Mouse (Mus musculus) limb, embryonic 11.5 days (tissue): ENCODE measurements at regions not wholly inside any gene's neighbourhood (a gene's known extent, or its start where the extent isn't known, plus 50 kb on each side); places are given as distances from the start of the nearest gene placed in this dataset.
A peak's percentile ranks its signal among the peaks of the same experiment; 100 is the strongest.

Source experiments
- ATAC-seq: fragments of 200-750 bp; cut with Nextera tagmentation; 2 replicates; pipeline ENCODE4 v1.8.0; 2017; ENCODE audit warnings: low read depth; ENCODE audit not compliant: insufficient number of reproducible peaks, low FRiP score, low TSS enrichment
- DNase-seq: peaks from one replicate; pipeline ENCODE4 v3.0.0-alpha.2; 2015; ENCODE audit warnings: low spot score
- H3K27ac ChIP-seq: fragments of 300-500 bp; sonication (generic); replicated peaks from 2 replicates; pipeline ENCODE4 v1.5.1; 2014; ENCODE audit warnings: low read depth, mild to moderate bottlenecking, low read length
- H3K27me3 ChIP-seq: fragments of 300-500 bp; sonication (generic); 2 replicates; pipeline ENCODE4 v1.6.1; 2014; ENCODE audit warnings: mild to moderate bottlenecking, low read length, mixed read lengths; ENCODE audit not compliant: control insufficient read depth, insufficient read depth
- H3K36me3 ChIP-seq: fragments of 300-500 bp; sonication (generic); 2 replicates; pipeline ENCODE4 v1.6.1; 2014; ENCODE audit warnings: mild to moderate bottlenecking, low read length, moderate library complexity, mixed read lengths; ENCODE audit not compliant: control insufficient read depth, insufficient read depth
- H3K4me1 ChIP-seq: fragments of 300-500 bp; sonication (generic); 2 replicates; pipeline ENCODE4 v1.6.1; 2014; ENCODE audit warnings: low read length, mixed read lengths; ENCODE audit not compliant: control insufficient read depth, insufficient read depth
- H3K4me2 ChIP-seq: fragments of 300-500 bp; sonication (generic); 2 replicates; pipeline ENCODE4 v1.6.1; 2014; ENCODE audit warnings: low read depth, mild to moderate bottlenecking, moderate library complexity; ENCODE audit not compliant: severe bottlenecking
- H3K4me3 ChIP-seq: fragments of 300-500 bp; sonication (generic); 2 replicates; pipeline ENCODE4 v1.5.1; 2014; ENCODE audit warnings: low read depth, low read length
- H3K9ac ChIP-seq: fragments of 300-500 bp; sonication (generic); 2 replicates; pipeline ENCODE4 v1.6.1; 2014; ENCODE audit warnings: mild to moderate bottlenecking, low read length
- H3K9me3 ChIP-seq: fragments of 300-500 bp; sonication (generic); 2 replicates; pipeline ENCODE4 v1.6.1; 2016; ENCODE audit warnings: low read length; ENCODE audit not compliant: control insufficient read depth
- WGBS: fragments of 180-500 bp; shearing (Covaris S2); extraction: QIAGEN DNeasy Blood & Tissue Kit; methylation state at CpG from one replicate; pipeline ENCODE4 v1.1.7; 2014; 5-methylcytosine and 5-hydroxymethylcytosine counted together

DNA sequence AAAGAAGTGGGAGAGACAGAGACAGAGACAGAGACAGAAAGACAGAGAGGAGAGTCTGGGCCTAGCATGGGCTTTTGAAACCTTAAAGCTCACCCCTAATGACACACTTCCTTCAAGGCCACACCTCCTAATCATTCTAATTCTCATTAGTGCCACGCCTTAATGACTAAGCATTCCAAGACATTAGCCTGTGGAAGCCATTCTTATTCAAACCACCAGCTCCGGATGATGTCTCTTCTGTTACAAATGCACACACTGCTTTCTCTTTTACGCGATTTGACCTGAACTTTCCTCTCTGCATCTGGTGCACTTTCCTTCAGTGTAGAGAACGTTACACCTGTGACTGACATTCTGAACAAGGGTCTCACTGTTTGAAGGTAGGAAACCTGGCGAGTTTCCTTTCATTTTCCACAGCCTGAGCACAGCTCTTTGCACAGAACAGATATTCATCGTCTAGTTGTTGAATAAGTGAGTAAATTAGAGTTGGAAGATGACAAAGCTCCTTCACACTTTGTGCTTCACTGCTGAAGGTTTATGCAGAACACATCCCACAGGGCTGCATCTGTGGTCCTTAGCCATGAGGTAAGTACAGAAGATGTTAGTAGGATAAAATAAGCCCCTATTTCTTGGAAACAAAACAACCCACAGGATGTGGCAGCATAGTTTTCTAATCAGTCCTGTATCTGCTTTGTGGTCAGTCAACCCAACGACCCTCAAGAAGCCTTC, 116.8 kb downstream of the Faxc start:
- Histone ChIP-seq H3K4me3 (no peak overlapping the region), H3K4me2 (no peak overlapping the region), H3K36me3 (no peaks in the 10 kb centered on the region), H3K27ac (no peak overlapping the region), H3K27me3 (no peaks in the 10 kb centered on the region), H3K9ac (no peak overlapping the region), H3K4me1 (no peaks in the 10 kb centered on the region), H3K9me3 (no peaks in the 10 kb centered on the region)
- DNase-seq, result no peak
- WGBS, result 68% methylated on average over 8 of the region's 8 CpGs
- no peak for ATAC-seq

DNA sequence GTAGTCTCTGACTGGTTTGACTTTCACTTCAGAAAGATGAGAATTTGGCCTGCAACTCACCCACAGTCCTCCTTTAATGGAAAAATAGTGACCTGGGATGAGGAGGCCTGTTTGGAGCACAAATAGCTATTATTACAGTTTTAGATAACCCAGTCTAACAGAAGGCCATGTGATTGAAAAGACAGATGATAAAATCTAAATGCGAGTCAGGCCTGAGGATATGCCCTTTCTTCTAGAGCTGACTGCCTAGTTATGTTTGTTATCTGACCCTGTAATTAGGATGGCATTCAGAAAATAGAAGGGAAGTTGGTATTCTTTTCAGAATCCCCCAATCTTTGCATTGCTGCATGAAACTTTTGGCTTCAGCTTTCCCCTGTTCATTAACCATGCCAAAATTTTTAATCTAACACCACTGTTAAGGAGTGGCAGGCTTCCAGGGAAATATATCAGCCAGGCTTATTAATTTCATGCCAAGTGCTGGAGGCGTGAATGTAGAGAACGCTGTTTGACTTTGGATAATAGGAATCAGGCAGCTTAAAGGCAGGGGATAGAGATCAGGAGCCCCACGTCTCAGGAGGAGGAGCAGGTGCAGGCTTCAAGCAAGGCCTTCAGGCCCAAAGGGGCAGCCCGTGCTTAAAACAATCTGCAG, 135.8 kb downstream of the Faxc start:
- ATAC-seq, result no peak
- Histone ChIP-seq H3K4me3 (no peak overlapping the region), H3K9me3 (no peaks in the 10 kb centered on the region), H3K27me3 (no peaks in the 10 kb centered on the region), H3K4me1 (no peaks in the 10 kb centered on the region), H3K27ac (no peak overlapping the region), H3K36me3 (no peaks in the 10 kb centered on the region), H3K9ac (no peak overlapping the region), H3K4me2 (no peak overlapping the region)
- DNase-seq, result no peak
- WGBS, result 76% methylated on average over 5 of the region's 5 CpGs

DNA sequence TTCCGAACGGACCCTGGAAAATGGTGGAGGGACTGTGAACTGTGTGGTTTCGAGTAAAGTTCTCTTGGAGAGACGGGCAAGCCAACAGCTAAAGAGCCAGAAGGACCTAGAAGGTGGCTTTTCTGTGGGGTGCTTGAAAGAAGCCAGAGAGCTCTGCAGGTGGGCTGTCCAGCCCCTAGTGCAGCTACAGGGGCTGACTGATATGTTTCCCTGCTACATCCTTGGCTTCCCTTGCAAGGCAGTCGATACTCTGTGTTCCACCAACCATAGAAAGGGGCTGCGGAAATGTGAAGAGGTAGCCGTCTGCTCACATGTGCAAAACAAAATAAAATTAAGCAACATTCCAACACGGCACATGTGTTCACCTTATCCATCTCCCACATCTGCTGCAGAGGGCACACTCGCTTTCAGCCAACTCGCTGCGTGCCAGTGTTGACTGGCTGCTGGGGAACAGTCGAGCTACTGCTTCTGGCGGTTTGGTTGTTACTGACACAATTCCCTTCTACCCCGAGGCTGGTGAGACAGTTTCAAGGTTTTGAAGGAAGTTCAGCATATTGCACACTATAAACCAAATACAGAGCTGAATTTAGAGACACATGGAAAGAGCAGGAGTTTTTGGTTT, 136.7 kb downstream of the Faxc start:
- H3K27me3 ChIP-seq, result no peaks in the 10 kb centered on the region
- 72% methylated on average over 14 of the region's 14 CpGs for WGBS

DNA sequence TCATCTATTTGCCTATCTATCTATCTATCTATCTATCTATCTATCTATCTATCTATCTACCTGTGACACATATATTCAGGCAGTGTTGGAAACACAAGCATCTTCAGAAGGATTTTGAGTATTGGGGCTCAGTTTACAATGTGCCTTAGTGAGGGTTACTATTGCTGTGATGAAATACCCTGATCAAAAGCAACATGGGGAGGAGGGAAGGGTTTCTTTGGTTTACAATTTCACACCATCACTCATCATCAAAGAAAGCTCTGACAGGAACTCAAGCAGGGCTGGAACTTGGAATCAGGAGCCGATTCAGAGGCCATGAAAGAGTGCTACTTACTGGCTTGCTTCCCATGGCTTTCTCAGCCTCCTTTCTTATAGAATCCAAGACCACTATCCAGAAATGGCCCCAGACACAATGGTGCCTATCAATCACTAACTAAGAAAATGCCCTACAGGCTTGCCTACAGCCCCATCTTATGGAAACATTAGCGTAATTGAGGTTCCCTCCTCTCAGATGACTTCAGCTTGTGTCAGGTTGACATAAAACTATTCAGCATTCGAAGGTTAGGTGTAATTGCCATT, 157.2 kb downstream of the Faxc start:
- DNase-seq, result no peak

More for the DNA sequence above, 136.7 kb downstream of the Faxc start:
- ATAC-seq (no peak), DNase-seq (no peak)
- Histone ChIP-seq H3K9ac (no peak overlapping the region), H3K4me2 (no peak overlapping the region), H3K9me3 (no peaks in the 10 kb centered on the region), H3K4me3 (no peak overlapping the region), H3K27ac (no peak overlapping the region), H3K4me1 (no peaks in the 10 kb centered on the region), H3K36me3 (no peaks in the 10 kb centered on the region)

DNA sequence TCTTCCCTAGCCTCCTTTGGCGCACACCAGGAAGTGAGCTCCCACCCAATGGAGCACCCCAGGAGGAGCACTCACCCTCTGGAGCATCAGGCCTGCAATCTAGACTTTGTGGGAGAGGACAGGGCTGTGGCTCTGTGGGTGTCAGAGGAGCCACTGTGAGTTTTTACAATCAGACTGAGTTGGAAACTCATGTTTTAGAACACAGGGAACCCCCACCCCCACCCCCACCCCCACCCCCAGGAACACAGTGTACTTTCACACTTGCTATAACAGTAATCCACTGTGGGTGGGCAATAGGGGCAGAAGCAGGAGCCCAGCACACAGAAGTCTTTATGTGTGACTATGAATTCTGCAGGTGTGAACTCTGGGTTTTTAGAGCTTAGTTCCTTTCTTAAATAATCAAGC, 158.5 kb downstream of the Faxc start:
- H3K4me3 ChIP-seq, result no peak overlapping the region
- H3K27ac ChIP-seq, result no peak overlapping the region
- H3K4me2 ChIP-seq, result no peak overlapping the region

More for the DNA sequence above, 157.2 kb downstream of the Faxc start:
- H3K9ac ChIP-seq, result no peak overlapping the region
- H3K27ac ChIP-seq, result no peak overlapping the region
- no peak for ATAC-seq
- no peaks in the 10 kb centered on the region for H3K36me3 ChIP-seq
- no peak overlapping the region for H3K4me2 ChIP-seq
- WGBS, result 45% methylated on average over 3 of the region's 3 CpGs
- no peaks in the 10 kb centered on the region for H3K9me3 ChIP-seq
- H3K4me1 ChIP-seq, result no peaks in the 10 kb centered on the region
- no peak overlapping the region for H3K4me3 ChIP-seq
- no peaks in the 10 kb centered on the region for H3K27me3 ChIP-seq

DNA sequence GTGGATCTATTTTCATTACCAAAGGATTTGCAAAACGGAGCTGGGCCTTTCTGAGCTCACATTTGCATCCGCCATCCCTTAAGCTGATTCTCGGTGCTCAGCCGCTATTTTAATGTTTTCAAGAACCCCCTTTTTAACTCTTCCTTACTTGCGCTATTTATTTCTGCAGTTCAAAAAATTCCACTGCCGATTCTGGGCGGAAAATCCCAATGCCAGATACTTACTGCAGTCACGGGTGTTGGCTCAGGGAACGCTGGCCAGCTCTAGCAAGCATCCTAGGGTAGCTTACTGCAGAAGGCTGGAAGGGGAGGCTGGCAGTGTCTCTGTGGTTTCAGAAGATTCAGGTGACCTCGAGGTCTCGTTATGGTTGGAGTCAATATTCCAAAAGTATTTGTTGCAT, 159.4 kb downstream of the Faxc start:
- Histone ChIP-seq H3K36me3 (no peaks in the 10 kb centered on the region), H3K27me3 (no peaks in the 10 kb centered on the region), H3K4me1 (no peaks in the 10 kb centered on the region), H3K4me2 (no peak overlapping the region), H3K9ac (no peak overlapping the region), H3K9me3 (no peaks in the 10 kb centered on the region), H3K4me3 (no peak overlapping the region), H3K27ac (no peak overlapping the region)
- no peak for DNase-seq
- ATAC-seq, result no peak
- WGBS, result 79% methylated on average over 11 of the region's 11 CpGs

More for the DNA sequence above, 158.5 kb downstream of the Faxc start:
- 74% methylated on average over 1 of the region's 1 CpGs for WGBS
- no peaks in the 10 kb centered on the region for H3K36me3 ChIP-seq
- no peaks in the 10 kb centered on the region for H3K27me3 ChIP-seq
- no peaks in the 10 kb centered on the region for H3K9me3 ChIP-seq
- no peak overlapping the region for H3K9ac ChIP-seq
- H3K4me1 ChIP-seq, result no peaks in the 10 kb centered on the region
- ATAC-seq (peak; percentile 80; the same call in 1 of the 2 replicates), DNase-seq (no peak)

DNA sequence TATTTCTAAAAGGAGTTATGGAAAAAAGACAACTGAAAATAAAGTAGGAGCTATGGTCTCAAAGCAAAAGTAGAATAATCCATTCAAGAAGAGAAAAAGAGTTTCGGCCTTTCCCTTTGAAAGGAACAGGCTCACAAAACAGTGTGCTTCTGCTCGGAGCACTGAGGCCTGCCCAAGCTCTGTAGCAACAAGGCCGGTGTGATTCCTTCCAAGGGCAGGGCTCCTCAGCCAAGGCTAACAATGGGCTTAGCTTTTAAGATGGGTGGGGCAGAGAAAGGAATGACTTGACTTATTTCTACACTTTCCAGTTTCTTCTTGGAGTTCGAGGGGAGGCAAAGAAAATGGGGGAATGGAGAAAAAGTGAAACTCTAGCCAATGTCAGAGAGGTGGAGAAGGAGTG, 161.4 kb downstream of the Faxc start:
- ATAC-seq (no peak), DNase-seq (no peak)
- Histone ChIP-seq H3K4me2 (no peak overlapping the region), H3K9ac (no peak overlapping the region), H3K9me3 (no peaks in the 10 kb centered on the region), H3K4me3 (no peak overlapping the region), H3K27ac (no peak overlapping the region), H3K4me1 (no peaks in the 10 kb centered on the region), H3K27me3 (no peaks in the 10 kb centered on the region), H3K36me3 (no peaks in the 10 kb centered on the region)
- 88% methylated on average over 4 of the region's 4 CpGs for WGBS

DNA sequence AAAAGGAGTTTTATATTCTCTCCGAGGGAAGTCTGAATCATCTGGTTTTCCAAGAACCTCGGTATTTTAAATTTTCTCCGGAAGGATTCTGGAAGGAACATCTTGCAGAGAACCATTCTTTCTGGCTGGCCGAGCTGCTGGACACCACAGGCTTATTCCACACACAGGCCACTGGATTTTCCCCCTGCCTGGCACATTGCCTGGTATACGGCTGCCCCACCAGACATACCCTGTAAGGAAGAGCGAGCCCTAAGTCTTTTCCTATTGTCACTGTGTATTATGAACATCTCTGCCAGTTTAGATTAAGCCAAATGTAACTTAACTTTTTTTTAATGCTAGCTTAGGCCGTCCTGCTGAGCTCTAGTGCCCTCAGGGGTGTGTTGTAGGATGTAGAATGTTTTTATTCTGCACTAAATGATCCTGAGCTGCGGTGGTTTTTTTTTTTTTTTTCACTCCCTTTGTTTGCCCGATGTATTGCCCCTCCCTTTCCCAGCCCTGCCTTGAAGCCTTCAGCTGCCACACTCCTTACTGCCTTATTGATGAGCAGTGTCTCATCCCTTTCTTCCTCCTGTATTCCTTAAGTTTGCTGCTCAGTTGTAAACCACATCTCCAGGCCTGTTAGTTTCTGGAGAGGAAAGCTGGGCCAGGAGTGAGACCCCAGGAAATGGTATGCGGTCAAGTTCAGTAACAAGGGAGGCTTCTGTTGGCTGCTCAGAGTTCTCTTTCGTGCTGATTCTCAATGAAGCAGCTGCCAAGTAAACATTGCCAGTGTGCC, 164.3 kb downstream of the Faxc start:
- no peak overlapping the region for H3K4me2 ChIP-seq
- DNase-seq, result no peak

More for the DNA sequence above, 164.3 kb downstream of the Faxc start:
- H3K4me1 ChIP-seq, result no peaks in the 10 kb centered on the region
- no peaks in the 10 kb centered on the region for H3K36me3 ChIP-seq
- H3K9me3 ChIP-seq, result no peaks in the 10 kb centered on the region
- no peak for ATAC-seq
- H3K27ac ChIP-seq, result no peak overlapping the region
- 51% methylated on average over 11 of the region's 11 CpGs for WGBS
- no peaks in the 10 kb centered on the region for H3K27me3 ChIP-seq
- H3K4me3 ChIP-seq, result no peak overlapping the region
- no peak overlapping the region for H3K9ac ChIP-seq
